ENCODE assay signal across 24 mouse cellular contexts in genomic region chr4:105308971-105309488, GRCm38 (mm10).
DNase-seq lines count a peak whose midpoint lies in the region; ATAC-seq and TF ChIP-seq lines count a peak whose summit lies in the region.
"Had no signal": no experiment of that assay in that cellular context is flagged by ENCODE, and none has a peak within 500 bp of the region (broad histone marks: within the 10 kb centered on the region; RNA-seq: fewer than 3 reads in every experiment).

No protein-coding gene starts in this region.

- no peak overlapping the region for H3K4me2 ChIP-seq in midbrain, embryonic 11.5 days
- H3K4me2 ChIP-seq in midbrain, embryonic 14.5 days (ENCODE audit: low read length) = no peak overlapping the region
- no peak overlapping the region for H3K4me2 ChIP-seq in liver, embryonic 15.5 days
- H3K4me2 ChIP-seq in stomach, embryonic 15.5 days = no peak overlapping the region
- H3K4me2 ChIP-seq: embryonic facial prominence, embryonic 12.5 days; embryonic facial prominence, embryonic 15.5 days; heart, embryonic 11.5 days; hindbrain, embryonic 13.5 days had no signal

- no peak for TF ChIP-seq POLR2A in kidney, adult 2 months (IDR thresholded peaks at IDR 0.05; ENCODE audit: low read depth, low read length)

- DNase-seq in midbrain, embryonic 11.5 days (ENCODE audit: low spot score, missing footprints) = peak; percentile 6
- no peak for DNase-seq in midbrain, embryonic 14.5 days
- no peak for DNase-seq in neural tube, embryonic 10.5 days (ENCODE audit: extremely low spot score, low spot score)
- no peak for DNase-seq in kidney, adult 2 months
- DNase-seq: adrenal gland, adult 2 months; adrenal gland, postnatal 14 days; cerebellum, adult 11 months; cerebellum, adult 2 months; cerebellum, adult 9-11 months; cerebellum, postnatal 25 days; forebrain, postnatal 0 days; gastrocnemius, adult 2 months; gastrocnemius, postnatal 14 days; heart, adult 11 months; heart, postnatal 36 days had no signal

- H3K27me3 ChIP-seq in midbrain, embryonic 11.5 days (ENCODE audit: control insufficient read depth, insufficient read depth, low read length) = no peaks in the 10 kb centered on the region
- no peaks in the 10 kb centered on the region for H3K27me3 ChIP-seq in midbrain, embryonic 14.5 days (ENCODE audit: control insufficient read depth, insufficient read depth, low read length)
- no peaks in the 10 kb centered on the region for H3K27me3 ChIP-seq in liver, embryonic 15.5 days
- no peaks in the 10 kb centered on the region for H3K27me3 ChIP-seq in stomach, embryonic 15.5 days (replicated peaks)
- H3K27me3 ChIP-seq in kidney, adult 2 months (replicated peaks; ENCODE audit: control insufficient read depth, insufficient read depth, low read length) = no peaks in the 10 kb centered on the region
- H3K27me3 ChIP-seq: embryonic facial prominence, embryonic 12.5 days; embryonic facial prominence, embryonic 15.5 days; hindbrain, embryonic 13.5 days had no signal

- no peak overlapping the region for H3K4me3 ChIP-seq in midbrain, embryonic 11.5 days (ENCODE audit: low read depth, low read length)
- no peak overlapping the region for H3K4me3 ChIP-seq in midbrain, embryonic 14.5 days (replicated peaks; ENCODE audit: low read depth, low read length)
- no peak overlapping the region for H3K4me3 ChIP-seq in liver, embryonic 15.5 days (replicated peaks)
- no peak overlapping the region for H3K4me3 ChIP-seq in stomach, embryonic 15.5 days (replicated peaks)
- H3K4me3 ChIP-seq in kidney, adult 2 months (ENCODE audit: insufficient read depth, low read depth, low read length) = no peak overlapping the region
- H3K4me3 ChIP-seq: embryonic facial prominence, embryonic 12.5 days; embryonic facial prominence, embryonic 15.5 days; gastrocnemius, adult 2 months; hindbrain, embryonic 10.5 days; hindbrain, embryonic 13.5 days had no signal

- no peaks in the 10 kb centered on the region for H3K4me1 ChIP-seq in midbrain, embryonic 11.5 days (ENCODE audit: control insufficient read depth, insufficient read depth, low read length)
- H3K4me1 ChIP-seq in midbrain, embryonic 14.5 days (ENCODE audit: control insufficient read depth, insufficient read depth, low read length) = no peaks in the 10 kb centered on the region
- 0 out of 2 replicates have a peak, but pooled peaks cover 5% of the 10 kb centered on the region for H3K4me1 ChIP-seq in liver, embryonic 15.5 days (replicated peaks)
- no peaks in the 10 kb centered on the region for H3K4me1 ChIP-seq in stomach, embryonic 15.5 days
- peaks cover 4% of the 10 kb centered on the region for H3K4me1 ChIP-seq in kidney, adult 2 months (ENCODE audit: control insufficient read depth, insufficient read depth, low read length)
- H3K4me1 ChIP-seq: embryonic facial prominence, embryonic 12.5 days; embryonic facial prominence, embryonic 15.5 days had no signal

- no peak for ATAC-seq in midbrain, embryonic 11.5 days (ENCODE audit: low FRiP score)
- no peak for ATAC-seq in midbrain, embryonic 14.5 days (ENCODE audit: low FRiP score, low TSS enrichment)
- ATAC-seq in liver, embryonic 15.5 days (ENCODE audit: insufficient read depth) = peak; percentile 64; the same call in 1 of the 2 replicates
- peak; percentile 71; the same call in 1 of the 2 replicates for ATAC-seq in stomach, embryonic 15.5 days (ENCODE audit: insufficient read depth, low FRiP score, low read depth)
- ATAC-seq: CD4-positive, CD25-positive, alpha-beta regulatory T cell, adult 4 months; forebrain, embryonic 14.5 days; forebrain, postnatal 0 days had no signal

- H3K9me3 ChIP-seq in midbrain, embryonic 11.5 days (ENCODE audit: control insufficient read depth, low read length) = no peaks in the 10 kb centered on the region
- no peaks in the 10 kb centered on the region for H3K9me3 ChIP-seq in midbrain, embryonic 14.5 days (ENCODE audit: control insufficient read depth, low read length)
- H3K9me3 ChIP-seq in liver, embryonic 15.5 days (replicated peaks) = no peaks in the 10 kb centered on the region
- H3K9me3 ChIP-seq in stomach, embryonic 15.5 days = no peaks in the 10 kb centered on the region
- H3K9me3 ChIP-seq: embryonic facial prominence, embryonic 12.5 days; embryonic facial prominence, embryonic 15.5 days; hindbrain, embryonic 13.5 days had no signal

- no peak overlapping the region for H3K9ac ChIP-seq in midbrain, embryonic 11.5 days (ENCODE audit: low read length)
- no peak overlapping the region for H3K9ac ChIP-seq in midbrain, embryonic 14.5 days (replicated peaks; ENCODE audit: low read length)
- H3K9ac ChIP-seq in liver, embryonic 15.5 days = no peak overlapping the region
- H3K9ac ChIP-seq in stomach, embryonic 15.5 days = no peak overlapping the region
- H3K9ac ChIP-seq: embryonic facial prominence, embryonic 12.5 days; embryonic facial prominence, embryonic 15.5 days; forebrain, postnatal 0 days; hindbrain, embryonic 13.5 days had no signal

- no peak overlapping the region for H3K27ac ChIP-seq in midbrain, embryonic 11.5 days (ENCODE audit: low read depth, low read length)
- no peak overlapping the region for H3K27ac ChIP-seq in midbrain, embryonic 14.5 days (replicated peaks; ENCODE audit: low read depth, low read length)
- peak overlapping the region; percentile 66 for H3K27ac ChIP-seq in liver, embryonic 15.5 days (replicated peaks)
- no peak overlapping the region for H3K27ac ChIP-seq in stomach, embryonic 15.5 days
- H3K27ac ChIP-seq in kidney, adult 2 months (ENCODE audit: insufficient read depth, low read depth, low read length) = no peak overlapping the region
- H3K27ac ChIP-seq: embryonic facial prominence, embryonic 12.5 days; embryonic facial prominence, embryonic 15.5 days; gastrocnemius, adult 2 months; hindbrain, embryonic 10.5 days; hindbrain, embryonic 13.5 days had no signal

- TF ChIP-seq CTCF in kidney, adult 2 months (conservative IDR thresholded peaks at IDR 0.05; ENCODE audit: insufficient read depth, insufficient read length, low read depth, low read length) = no peak

- 82% methylated on average over 5 of the region's 5 CpGs for WGBS in midbrain, embryonic 11.5 days
- 92% methylated on average over 5 of the region's 5 CpGs for WGBS in midbrain, embryonic 14.5 days
- WGBS in liver, embryonic 15.5 days (ENCODE audit: insufficient replicate concordance) = 53% methylated on average over 5 of the region's 5 CpGs
- 63% methylated on average over 5 of the region's 5 CpGs for WGBS in stomach, embryonic 15.5 days
- WGBS in kidney, adult 2 months = 82% methylated on average over 5 of the region's 5 CpGs

- H3K36me3 ChIP-seq in midbrain, embryonic 11.5 days (ENCODE audit: control insufficient read depth, insufficient read depth, low read length) = no peaks in the 10 kb centered on the region
- H3K36me3 ChIP-seq in midbrain, embryonic 14.5 days (ENCODE audit: control insufficient read depth, insufficient read depth, low read length) = no peaks in the 10 kb centered on the region
- no peaks in the 10 kb centered on the region for H3K36me3 ChIP-seq in liver, embryonic 15.5 days (replicated peaks)
- no peaks in the 10 kb centered on the region for H3K36me3 ChIP-seq in stomach, embryonic 15.5 days
- no peaks in the 10 kb centered on the region for H3K36me3 ChIP-seq in kidney, adult 2 months (ENCODE audit: control insufficient read depth, insufficient read depth, low read length)
- H3K36me3 ChIP-seq: embryonic facial prominence, embryonic 12.5 days; embryonic facial prominence, embryonic 15.5 days; hindbrain, embryonic 10.5 days; hindbrain, embryonic 13.5 days had no signal

Comparison
In these comparisons a context has a peak if more than half of its experiments do, and no peak if none do; other contexts are left out.
1. ATAC-seq: peak in liver, embryonic 15.5 days (single experiment) and stomach, embryonic 15.5 days (single experiment); none in midbrain, embryonic 11.5 days (single experiment) and midbrain, embryonic 14.5 days (single experiment).